Mouse (Mus musculus) ES-E14 (cell line): ENCODE data around the gene Smad9. TPM values are rescaled to one million over a fixed set of nuclear protein-coding genes. Genes with fewer than 3 reads are reported as not detected.
A peak's percentile ranks its signal among the peaks of the same experiment; 100 is the strongest.

Experiments
- DNase-seq: peaks from one replicate; pipeline ENCODE4 v3.0.0-alpha.2; 2013; ENCODE audit warnings: low read depth, low spot score
- H3K27ac ChIP-seq: 2 replicates; pipeline ENCODE4 v1.5.1; 2012; ENCODE audit warnings: low read depth, mild to moderate bottlenecking, low read length, moderate library complexity, mixed read lengths; ENCODE audit not compliant: poor library complexity, insufficient read depth, severe bottlenecking
- H3K36me3 ChIP-seq: 2 replicates; pipeline ENCODE4 v1.6.1; 2012; ENCODE audit warnings: mild to moderate bottlenecking, low read length, moderate library complexity, mixed read lengths; ENCODE audit not compliant: control insufficient read depth, poor library complexity, insufficient read depth, severe bottlenecking
- H3K4me1 ChIP-seq, 2 experiments: fragments of 150-350 bp in 1 of 2; sonication (generic) in 1 of 2; 2 replicates each; pipeline ENCODE4 v1.6.1; 2012; ENCODE audit warnings: low read length in 2 of 2, mild to moderate bottlenecking in 1 of 2, mixed read lengths in 1 of 2; ENCODE audit not compliant: control insufficient read depth in 2 of 2, insufficient read depth in 2 of 2, poor library complexity in 1 of 2
- H3K4me3 ChIP-seq, 2 experiments: fragments of 150-350 bp in 1 of 2; sonication (generic) in 1 of 2; 2 replicates each; pipeline ENCODE4 v1.5.1; 2012; ENCODE audit warnings: low read length in 2 of 2, low read depth in 1 of 2, mild to moderate bottlenecking in 1 of 2, mixed read lengths in 1 of 2; ENCODE audit not compliant: insufficient read depth in 1 of 2, poor library complexity in 1 of 2, severe bottlenecking in 1 of 2
- H3K9ac ChIP-seq: 2 replicates; pipeline ENCODE4 v1.6.1; 2012; ENCODE audit warnings: low read depth, mild to moderate bottlenecking, low read length, mixed read lengths; ENCODE audit not compliant: poor library complexity, insufficient read depth, severe bottlenecking
- H3K9me3 ChIP-seq: fragments of 150-350 bp; sonication (generic); 2 replicates; pipeline ENCODE4 v1.6.1; 2012; ENCODE audit warnings: low read depth, mild to moderate bottlenecking, low read length; ENCODE audit not compliant: control insufficient read depth, insufficient read depth
- CHD2 ChIP-seq: IDR thresholded peaks from 2 replicates; pipeline ENCODE4 v1.6.1; 2014; ENCODE audit warnings: mild to moderate bottlenecking, low read depth, low read length, inconsistent platforms
- HCFC1 ChIP-seq: IDR thresholded peaks from 2 replicates; pipeline ENCODE4 v1.6.1; 2012; ENCODE audit warnings: low read length, inconsistent platforms, borderline replicate concordance; ENCODE audit not compliant: insufficient read depth
- MAFK ChIP-seq: IDR thresholded peaks from 2 replicates; pipeline ENCODE4 v1.6.1; 2014; ENCODE audit warnings: mild to moderate bottlenecking, low read depth, low read length, inconsistent platforms; ENCODE audit not compliant: insufficient read depth
- ZC3H11A ChIP-seq: IDR thresholded peaks from 2 replicates; pipeline ENCODE4 v1.6.1; 2012; ENCODE audit warnings: low read depth, mild to moderate bottlenecking, inconsistent platforms, low read length, borderline replicate concordance
- ZNF384 ChIP-seq: IDR thresholded peaks from 2 replicates; pipeline ENCODE4 v1.6.1; 2012; ENCODE audit warnings: low read depth, low read length, inconsistent platforms
- in situ Hi-C, 2 experiments: fragments of 600-800 bp; cut with MboI; formaldehyde crosslinking; loops; one replicate each; pipeline ENCODE4 v1.15.1; 2025; ENCODE audit warnings: low sequenced_read_pairs in 2 of 2, inconsistent platforms in 1 of 2; ENCODE audit not compliant: unreplicated experiment in 2 of 2
- total RNA-seq: library from RNA; depleted of rRNA; stranded (reverse); fragments of 300-350 nt; gene quantifications from 2 replicates; pipeline ENCODE4 v1.2.3, GENCODE M21; 2012

The Smad9 gene
- total RNA-seq, 1 experiment: 0.54 TPM

DNA sequence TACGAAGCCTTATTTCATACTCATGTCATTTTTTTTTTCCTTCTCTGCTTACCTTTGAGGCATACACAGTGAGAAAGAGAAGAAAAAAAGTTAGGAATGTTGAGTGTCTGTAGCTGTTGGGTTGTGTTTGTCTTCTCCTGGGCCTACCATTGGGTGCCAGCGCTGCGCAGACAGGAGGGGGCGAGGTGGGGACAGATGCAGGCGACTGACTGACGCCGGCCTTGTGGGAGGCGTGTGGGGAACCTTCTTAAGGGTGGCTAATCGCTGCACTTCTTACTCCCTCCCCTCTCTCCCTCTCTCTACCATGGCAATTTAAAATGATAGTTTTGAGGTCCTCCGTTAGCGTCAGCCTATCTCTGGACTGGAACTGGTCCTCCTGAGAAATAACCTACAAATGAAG lies 676 bp downstream of the Smad9 start:
- TF ChIP-seq ZNF384 (no peak), HCFC1 (no peak), MAFK (no peak), ZC3H11A (no peak), CHD2 (no peak)
- H3K9ac ChIP-seq: no peak overlapping the region

DNA sequence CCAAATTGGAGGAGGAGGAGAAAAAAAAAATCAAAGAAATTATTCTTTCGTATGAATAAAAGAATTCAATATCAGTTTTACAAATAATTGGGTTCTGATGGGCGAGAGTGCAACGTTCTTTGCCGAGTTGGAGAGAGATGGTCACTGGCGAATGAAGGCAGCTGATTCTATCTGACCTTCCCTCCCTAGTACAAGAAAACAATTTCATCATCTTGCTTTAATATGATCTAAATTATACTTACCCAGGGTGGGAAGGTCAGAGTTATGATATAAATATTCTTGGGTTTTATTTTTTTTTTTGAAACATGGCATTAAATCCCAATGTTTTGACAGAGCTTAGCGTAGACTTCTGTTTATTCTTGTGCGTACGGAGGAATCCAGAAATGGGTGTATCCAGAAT lies 2.1 kb downstream of the Smad9 start:
- in situ Hi-C loops: no loop called here
- Histone ChIP-seq H3K9ac (no peak overlapping the region), H3K27ac (no peak overlapping the region), H3K4me1 (peaks cover 0 to 2% of the 10 kb centered on the region in 2 experiments; a peak in 1 of 4 replicates), H3K36me3 (no peaks in the 10 kb centered on the region), H3K4me3 (no peak overlapping the region), H3K9me3 (no peaks in the 10 kb centered on the region)
- no peak for TF ChIP-seq ZC3H11A
- TF ChIP-seq ZNF384: no peak
- TF ChIP-seq CHD2: no peak
- no peak for TF ChIP-seq MAFK
- no peak for TF ChIP-seq HCFC1
- DNase-seq: no peak

More for the DNA sequence above, 676 bp downstream of the Smad9 start:
- in situ Hi-C loops: no loop called here
- Histone ChIP-seq H3K4me1 (peaks cover 0 to 2% of the 10 kb centered on the region in 2 experiments; a peak in 1 of 4 replicates), H3K4me3 (peak overlapping the region in 1 of 2 experiments; percentile 66; a peak in 2 of 4 replicates), H3K36me3 (no peaks in the 10 kb centered on the region), H3K9me3 (no peaks in the 10 kb centered on the region), H3K27ac (no peak overlapping the region)
- DNase-seq: no peak

DNA sequence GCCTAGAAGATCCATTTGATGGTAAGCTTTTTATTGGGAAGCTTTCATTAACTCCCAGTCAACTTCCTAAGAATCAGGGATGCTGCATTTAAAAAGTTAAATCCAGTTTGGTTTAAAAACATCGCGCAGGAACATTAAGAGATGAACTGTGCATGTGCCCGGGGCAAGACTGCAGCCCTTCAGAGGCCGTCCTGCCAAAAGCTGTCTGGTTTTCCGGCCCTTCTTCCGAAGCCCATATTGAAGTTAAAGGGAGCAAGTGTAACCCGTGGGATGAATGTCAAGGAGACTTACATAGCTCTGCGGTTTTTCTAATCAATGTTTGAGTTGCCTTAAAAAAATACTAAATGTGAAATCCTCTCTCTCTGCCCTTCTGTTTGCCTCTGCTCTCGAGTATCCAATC lies 3.8 kb downstream of the Smad9 start:
- H3K9me3 ChIP-seq: no peaks in the 10 kb centered on the region
- H3K9ac ChIP-seq: no peak overlapping the region
- TF ChIP-seq CHD2: no peak
- no peak for TF ChIP-seq ZNF384
- no peak for TF ChIP-seq HCFC1
- TF ChIP-seq MAFK: no peak
- TF ChIP-seq ZC3H11A: no peak
- in situ Hi-C loops: no loop called here
- no peaks in the 10 kb centered on the region for H3K36me3 ChIP-seq
- no peak for DNase-seq
- H3K27ac ChIP-seq: no peak overlapping the region
- no peak overlapping the region for H3K4me3 ChIP-seq
- peaks cover 0 to 2% of the 10 kb centered on the region in 2 experiments; a peak in 2 of 4 replicates for H3K4me1 ChIP-seq

DNA sequence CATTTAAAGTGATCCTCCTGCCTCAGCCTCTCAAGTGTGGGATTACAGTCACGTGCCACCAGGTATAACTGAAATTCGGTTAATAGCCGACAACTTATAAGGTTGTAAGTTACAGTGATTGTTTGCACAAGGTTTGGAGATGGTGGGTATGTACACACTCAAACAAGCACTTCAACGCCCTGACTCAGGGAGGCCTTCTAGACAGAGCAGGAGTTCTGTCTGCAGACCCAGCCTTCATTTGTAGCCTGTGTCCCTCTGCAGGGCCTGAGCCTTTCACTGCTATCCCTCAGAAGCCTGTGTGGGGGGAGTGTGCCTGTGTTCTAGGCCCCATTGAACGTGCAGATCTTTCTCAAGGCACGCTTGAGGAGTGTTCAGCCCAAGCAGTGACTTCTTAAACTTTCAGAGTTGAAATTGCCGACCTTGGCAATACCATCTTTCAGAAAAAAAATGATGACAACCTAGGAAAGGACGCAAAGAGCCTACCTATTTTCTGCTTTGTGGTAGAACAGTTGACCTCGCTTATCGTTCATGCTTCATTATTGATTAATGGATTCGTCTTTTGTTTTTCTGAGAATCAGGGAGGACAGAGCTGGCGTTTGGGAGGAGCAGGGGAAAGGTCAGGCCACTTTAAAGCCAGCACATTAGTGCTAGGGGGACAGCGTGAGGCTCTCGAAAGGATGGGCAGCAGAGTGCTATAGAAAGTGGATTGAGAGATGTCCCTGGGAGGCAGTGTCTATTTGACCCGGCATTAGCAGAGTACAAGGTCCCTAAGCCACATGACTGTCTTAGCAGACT lies 5.1 kb downstream of the Smad9 start:
- H3K9me3 ChIP-seq: no peaks in the 10 kb centered on the region
- H3K36me3 ChIP-seq: no peaks in the 10 kb centered on the region
- in situ Hi-C loops: no loop called here
- H3K4me3 ChIP-seq: no peak overlapping the region
- no peak for DNase-seq
- no peak overlapping the region for H3K9ac ChIP-seq
- TF ChIP-seq ZC3H11A (no peak), HCFC1 (no peak), MAFK (no peak), ZNF384 (no peak), CHD2 (no peak)
- H3K4me1 ChIP-seq: peaks cover 0 to 6% of the 10 kb centered on the region in 2 experiments; a peak in 2 of 4 replicates
- no peak overlapping the region for H3K27ac ChIP-seq
